Mouse (Mus musculus): ENCODE measurements around the gene Cyp2j5. TPM values are rescaled to one million over a fixed set of nuclear protein-coding genes. Genes with fewer than 3 reads are reported as not detected.
"Not testable (repeated sequence)": the region's sequence is repeated elsewhere in the genome, so short reads cannot be mapped to it uniquely, and the experiment has no call there.

The Cyp2j5 gene
- polyA plus RNA-seq, 1 experiment from 2014 or later, result 0.06 TPM

GRCm38 (mm10) chr4:96591791-96592150 lies 72.2 kb downstream of the Cyp2j5 start:
- Histone ChIP-seq H3K9ac (no peak overlapping the region), H3K27ac (no peak overlapping the region), H3K4me2 (peak overlapping the region; percentile 49), H3K36me3 (no peaks in the 10 kb centered on the region), H3K4me3 (peak overlapping the region; percentile 22; the same call in 1 of the 2 replicates), H3K9me3 (replicated peaks) (no peaks in the 10 kb centered on the region), H3K4me1 (no peaks in the 10 kb centered on the region), H3K27me3 (replicated peaks) (no peaks in the 10 kb centered on the region)
- ATAC-seq, result no peak
- WGBS (ENCODE audit: insufficient replicate concordance), result 31% methylated on average over 4 of the region's 4 CpGs

GRCm38 (mm10) chr4:96590911-96591790 lies 72.8 kb downstream of the Cyp2j5 start, which contains the start of gene Cyp2j9:
Gene Cyp2j9 (minus strand): TSS chr4:96591578.
- H3K4me1 ChIP-seq, result no peaks in the 10 kb centered on the region
- H3K4me3 ChIP-seq, result peak within 1 kb of the TSS; percentile 22
- no peaks in the 10 kb centered on the region for H3K9me3 ChIP-seq (replicated peaks)
- peak within 1 kb of the TSS; percentile 49 for H3K4me2 ChIP-seq
- no peak within 1 kb of the TSS for H3K27ac ChIP-seq
- ATAC-seq, result 0 out of 2 replicates have a peak, but pooled peaks have one; percentile 32
- WGBS (ENCODE audit: insufficient replicate concordance), result 6% methylated on average over 18 of the region's 18 CpGs
- H3K36me3 ChIP-seq, result no peaks in the 10 kb centered on the region
- no peak within 1 kb of the TSS for H3K9ac ChIP-seq
- no peaks in the 10 kb centered on the region for H3K27me3 ChIP-seq (replicated peaks)

DNA sequence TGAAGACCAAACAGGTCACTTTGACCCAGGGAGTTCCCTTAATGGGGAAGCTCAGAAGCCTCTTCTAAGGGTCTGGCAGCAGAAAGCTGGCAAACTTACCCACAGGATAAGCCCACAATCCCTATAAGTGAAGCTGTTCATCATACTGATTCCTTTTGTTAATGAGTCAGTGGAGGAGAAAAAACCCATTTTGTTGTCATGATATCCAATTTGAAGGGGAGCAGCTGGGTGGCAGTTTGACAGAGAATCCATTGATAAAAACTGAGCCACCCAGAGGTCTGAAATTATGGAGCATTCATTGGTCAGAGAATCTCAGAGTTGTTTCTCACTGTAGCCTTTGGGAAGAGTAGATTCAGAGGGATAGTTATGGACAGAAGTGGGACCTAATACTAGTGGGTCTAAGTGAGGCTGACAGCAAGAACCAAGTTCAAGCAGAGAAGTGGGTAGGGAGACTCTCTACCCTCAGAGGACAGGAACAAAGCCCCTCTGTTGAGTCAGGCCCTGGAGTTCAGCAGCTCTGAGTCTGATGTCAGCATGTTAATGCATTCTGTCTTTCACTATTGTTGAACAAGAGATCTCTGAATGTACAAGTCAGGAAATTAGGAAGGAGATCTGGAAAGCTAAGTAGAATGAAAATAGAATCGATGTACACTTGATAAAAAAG lies 82.4 kb downstream of the Cyp2j5 start:
- Histone ChIP-seq H3K27ac (no peak overlapping the region), H3K4me3 (no peak overlapping the region), H3K9ac (no peak overlapping the region), H3K4me1 (no peaks in the 10 kb centered on the region), H3K4me2 (no peak overlapping the region), H3K36me3 (no peaks in the 10 kb centered on the region), H3K9me3 (replicated peaks) (no peaks in the 10 kb centered on the region), H3K27me3 (replicated peaks) (no peaks in the 10 kb centered on the region)
- ATAC-seq, result no peak
- 55% methylated on average over 1 of the region's 1 CpGs for WGBS (ENCODE audit: insufficient replicate concordance)

- not testable (repeated sequence) for H3K4me2 ChIP-seq
Measured at GRCm38 (mm10) chr4:96580351-96580750, 83.6 kb downstream of the Cyp2j5 start.

More at GRCm38 (mm10) chr4:96580351-96580750, 83.6 kb downstream of the Cyp2j5 start:
- not testable (repeated sequence) for H3K36me3 ChIP-seq; H3K4me1 ChIP-seq; H3K9ac ChIP-seq; ATAC-seq; H3K9me3 ChIP-seq (replicated peaks); H3K4me3 ChIP-seq; H3K27ac ChIP-seq; H3K27me3 ChIP-seq (replicated peaks)
- 52% methylated on average over 6 of the region's 6 CpGs for WGBS (ENCODE audit: insufficient replicate concordance)

Other genes with a start within 250 kb of the Cyp2j5 start
- not detected in 2 replicates for gene Cyp2j8, start 156.8 kb downstream of the Cyp2j5 start, polyA plus RNA-seq (2016; fragmentation: Nextera tagmentation; extraction: Ambion mirVana)
- gene Cyp2j6, start 110.5 kb downstream of the Cyp2j5 start, polyA plus RNA-seq (2016; fragmentation: Nextera tagmentation; extraction: Ambion mirVana), result 1.4 TPM in 2 replicates
- 0.12 and 0.18 TPM in 2 replicates for gene Cyp2j9, start 72.6 kb downstream of the Cyp2j5 start, polyA plus RNA-seq (2016; fragmentation: Nextera tagmentation; extraction: Ambion mirVana)
- gene Gm12695, start 121.0 kb upstream of the Cyp2j5 start, polyA plus RNA-seq (2016; fragmentation: Nextera tagmentation; extraction: Ambion mirVana), result not detected in 2 replicates